Mouse (Mus musculus): ENCODE measurements at regions not wholly inside any gene's neighbourhood (a gene's known extent, or its start where the extent isn't known, plus 50 kb on each side); places are given as distances from the start of the nearest gene placed in this dataset.

DNA sequence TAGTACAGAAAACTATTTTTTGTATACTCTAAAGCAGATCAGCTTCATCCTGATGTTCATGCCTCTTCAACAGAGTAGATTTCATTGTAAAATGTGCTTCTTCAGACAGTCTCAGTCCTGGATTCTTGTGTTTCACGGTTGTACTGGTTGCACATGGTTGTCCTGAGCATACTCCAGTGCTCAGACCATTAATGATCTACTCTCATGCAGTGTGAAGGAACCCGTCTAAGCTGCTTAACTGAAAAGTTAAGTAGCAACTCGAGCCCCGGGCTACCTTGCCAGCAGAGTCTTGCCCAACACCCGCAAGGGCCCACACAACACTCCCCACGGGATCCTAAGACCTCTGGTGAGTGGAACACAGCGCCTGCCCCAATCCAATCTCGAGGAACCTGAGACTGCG lies 380.3 kb upstream of the Fbxo33 start:
- in situ Hi-C loops (cut with MboI, MseI): no loop called here

DNA sequence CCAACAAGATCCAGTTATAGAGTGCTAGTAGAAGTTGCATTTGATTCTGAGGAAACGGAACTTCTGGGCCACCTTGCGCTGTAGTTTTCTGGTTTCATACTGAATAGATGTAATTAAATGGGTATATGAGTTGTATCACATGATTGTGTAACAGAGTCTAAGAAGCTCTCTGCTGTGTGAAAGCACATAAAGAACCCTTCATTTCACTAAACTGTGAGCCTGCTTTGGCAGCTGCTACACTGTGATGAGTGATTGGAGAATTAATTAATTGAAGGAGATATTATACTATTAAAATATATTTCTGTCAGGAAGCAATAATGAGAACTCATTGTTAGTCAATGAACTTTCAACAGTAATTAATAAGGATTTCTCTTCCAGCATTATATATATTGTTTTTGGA lies 369.8 kb upstream of the Fbxo33 start:
- in situ Hi-C loops (cut with MboI, MseI): no loop called here

DNA sequence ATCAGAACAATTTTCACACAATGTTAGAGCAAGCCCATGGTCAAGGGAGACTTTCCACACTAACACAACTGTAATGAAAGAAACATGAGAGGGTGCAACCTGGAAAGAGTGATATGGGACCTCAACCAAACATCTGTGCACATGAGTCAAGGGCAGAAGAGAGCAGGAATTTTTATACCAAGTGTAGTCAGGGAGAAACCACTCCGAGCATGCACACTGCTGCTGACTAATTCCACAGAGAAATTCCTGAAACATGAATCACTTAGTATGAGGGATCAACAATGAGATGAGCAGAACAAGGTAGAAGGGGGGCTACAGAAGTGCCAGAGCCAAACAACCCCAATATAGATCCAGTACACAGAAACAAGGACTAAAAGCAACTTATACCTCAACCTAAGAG lies 363.1 kb upstream of the Fbxo33 start:
- in situ Hi-C loops (cut with MboI, MseI): no loop called here

DNA sequence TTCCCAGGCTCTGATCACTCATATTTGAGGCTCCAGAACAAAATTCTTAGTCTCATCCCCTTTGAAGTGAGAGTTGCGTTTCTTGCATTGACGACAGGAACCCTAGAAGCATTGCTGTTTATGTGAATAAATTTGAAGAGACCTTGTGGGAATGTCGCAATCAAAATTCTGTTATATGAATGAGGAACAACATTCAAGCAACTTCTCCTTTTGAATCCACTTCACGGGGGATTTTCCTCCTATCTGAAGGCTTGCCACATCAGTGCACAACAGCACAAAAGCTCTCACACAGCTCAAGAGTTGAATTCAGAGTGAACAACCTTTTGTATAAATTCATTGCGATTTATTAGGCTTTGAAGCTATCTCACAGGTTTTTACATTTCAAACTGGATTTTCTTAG lies 360.2 kb upstream of the Fbxo33 start:
- in situ Hi-C loops (cut with MboI, MseI): no loop called here

DNA sequence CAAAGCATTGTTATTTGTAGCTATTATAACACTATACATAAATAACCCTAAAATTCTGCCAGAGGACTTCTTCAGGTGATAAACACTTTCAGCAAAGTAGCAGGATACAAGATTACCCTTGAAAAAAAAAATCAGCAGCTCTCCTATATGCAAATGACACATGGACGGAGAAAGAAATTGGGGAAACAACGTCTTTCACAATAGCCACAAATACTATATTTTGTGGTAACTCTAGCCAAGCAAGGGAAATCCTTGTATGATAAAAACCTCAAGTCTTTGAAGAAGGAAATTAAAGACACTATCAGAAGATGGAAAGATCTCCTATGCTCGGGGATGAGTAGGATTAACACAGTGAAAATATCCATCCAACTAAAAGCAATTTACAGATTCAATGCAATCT lies 344.4 kb upstream of the Fbxo33 start:
- in situ Hi-C loops (cut with MboI, MseI): no loop called here

DNA sequence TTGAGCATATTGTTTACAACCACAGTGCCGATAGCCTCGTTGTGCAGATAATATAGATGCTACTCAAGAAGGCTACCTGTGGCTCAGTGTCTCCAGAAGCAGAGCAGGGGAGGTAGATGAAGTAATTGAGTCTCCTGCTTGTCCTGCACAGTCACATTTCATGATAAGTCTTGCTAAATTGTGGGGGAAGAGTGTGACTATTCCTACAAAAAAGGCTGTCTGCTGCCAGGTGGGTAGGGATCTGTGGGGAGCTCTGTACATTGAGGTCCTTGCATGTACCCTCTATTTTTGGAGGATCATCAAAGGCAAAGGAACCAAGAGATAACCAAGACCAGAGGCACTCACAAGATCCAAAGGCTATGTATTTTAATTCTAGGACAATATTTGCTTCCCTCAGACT lies 320.3 kb upstream of the Fbxo33 start:
- in situ Hi-C loops (cut with MboI, MseI): no loop called here

DNA sequence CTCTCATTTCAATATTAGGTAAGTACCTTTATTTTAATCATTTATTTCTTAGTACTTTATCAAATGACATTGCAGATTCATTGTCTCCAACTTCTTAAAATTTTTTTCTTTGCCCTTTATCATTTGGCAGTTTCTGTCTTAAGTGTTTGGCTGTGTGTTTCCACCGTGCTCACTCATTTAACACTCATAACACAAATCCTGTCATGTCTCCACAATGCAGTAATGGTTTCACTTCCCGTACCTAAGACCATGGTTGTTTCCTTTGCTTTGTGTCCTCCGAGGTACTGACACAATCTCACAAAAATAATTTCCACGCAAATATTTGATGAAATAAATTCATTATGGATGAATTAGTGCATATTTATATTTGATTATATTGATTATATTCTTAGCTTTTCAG lies 311.0 kb upstream of the Fbxo33 start:
- in situ Hi-C loops (cut with MboI, MseI): no loop called here

DNA sequence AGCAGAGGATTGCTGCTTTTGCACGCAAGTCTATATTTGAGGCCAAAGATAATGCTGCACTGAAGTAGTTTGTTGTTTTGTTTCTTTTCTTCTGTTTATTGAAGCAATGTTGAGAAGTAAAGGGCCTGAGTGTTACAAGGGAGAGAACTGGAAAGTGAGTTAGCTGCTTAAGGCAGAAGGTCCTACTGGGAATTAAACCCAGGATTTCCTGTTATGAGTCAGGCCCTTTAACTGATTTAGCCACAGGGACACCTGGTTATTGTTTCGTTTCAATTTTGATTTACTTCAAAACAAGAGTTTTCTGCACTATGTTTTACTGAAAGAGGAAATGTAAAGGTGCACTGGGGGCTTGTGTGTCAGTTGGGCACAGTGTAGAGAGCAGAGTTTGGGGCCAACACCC lies 303.8 kb upstream of the Fbxo33 start:
- in situ Hi-C loops (cut with MboI, MseI): no loop called here

DNA sequence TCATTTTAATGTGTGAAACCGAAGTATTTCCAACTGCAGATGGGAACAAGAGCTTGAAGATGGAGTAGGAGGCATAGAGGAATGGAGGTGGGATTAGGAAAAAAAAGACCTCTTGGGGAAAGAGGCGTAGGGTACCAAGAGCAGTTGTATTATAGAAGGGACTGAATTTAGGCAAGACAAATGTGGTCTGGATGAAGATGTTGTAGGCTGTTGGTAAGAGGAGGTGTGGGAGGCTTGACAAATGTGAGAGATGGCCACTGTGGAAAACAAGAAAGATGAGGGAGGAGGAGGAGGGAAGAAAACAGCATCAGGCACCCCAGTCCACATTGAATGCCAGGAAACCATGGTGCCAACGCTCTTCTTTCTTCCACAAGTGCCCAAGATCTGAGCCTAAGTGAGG lies 302.4 kb upstream of the Fbxo33 start:
- in situ Hi-C loops (cut with MboI, MseI): no loop called here

DNA sequence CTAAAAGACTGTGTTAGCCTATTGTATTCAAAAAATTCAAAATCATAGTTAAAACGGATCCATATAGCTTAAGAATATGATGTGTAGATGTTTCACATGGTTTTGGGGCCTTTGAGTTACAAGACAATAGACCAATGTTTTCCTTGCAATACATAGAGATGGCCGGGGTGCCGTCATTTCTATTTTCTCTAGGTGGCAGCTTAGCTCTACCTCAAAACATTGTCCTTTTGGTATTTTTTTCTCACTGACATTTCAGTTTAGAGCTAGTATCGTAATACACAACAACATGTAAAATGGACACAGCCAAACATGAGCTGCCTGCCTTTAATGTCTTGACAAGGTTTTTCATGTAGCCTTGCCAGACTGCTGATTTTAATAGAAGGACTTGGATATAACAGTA lies 290.3 kb upstream of the Fbxo33 start:
- in situ Hi-C loops (cut with MboI, MseI): no loop called here

DNA sequence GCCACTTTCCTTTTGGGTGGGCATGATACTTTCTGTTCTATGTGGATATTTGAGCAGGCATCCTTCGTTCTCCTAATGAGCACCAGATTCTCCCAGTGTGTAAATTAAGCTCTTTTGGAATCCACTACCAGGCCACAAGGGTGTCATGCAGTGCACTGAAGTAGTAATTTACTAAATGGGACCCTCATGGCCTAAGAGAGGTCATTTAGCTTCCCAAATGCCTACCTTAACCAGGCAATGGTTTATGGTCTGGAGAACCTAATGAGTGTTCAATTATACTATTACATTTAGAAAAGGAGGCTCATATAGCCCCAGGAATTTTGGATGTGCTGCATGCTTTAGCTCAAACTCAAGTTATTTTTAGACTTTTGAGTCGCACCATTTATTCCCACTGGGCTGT lies 289.6 kb upstream of the Fbxo33 start:
- in situ Hi-C loops (cut with MboI, MseI): no loop called here

DNA sequence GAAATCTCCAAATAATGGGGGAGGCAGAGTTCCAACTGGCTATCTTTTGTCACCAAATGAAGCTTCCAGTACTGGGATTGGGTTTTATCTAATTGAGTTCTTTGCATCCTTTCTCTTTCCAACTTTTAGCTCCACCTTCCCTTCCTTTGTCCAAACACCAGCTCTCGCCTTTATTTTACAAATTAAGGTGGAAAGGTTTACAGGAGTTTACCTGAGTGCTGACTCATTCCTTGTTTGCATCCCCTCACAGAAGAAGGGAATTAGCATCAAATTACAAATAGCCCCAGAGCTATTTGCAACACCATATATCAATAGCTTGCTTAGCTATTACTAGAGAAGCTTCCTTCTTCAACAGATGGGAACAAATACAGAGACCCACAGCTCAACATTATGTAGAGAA lies 287.9 kb upstream of the Fbxo33 start:
- in situ Hi-C loops (cut with MboI, MseI): no loop called here

DNA sequence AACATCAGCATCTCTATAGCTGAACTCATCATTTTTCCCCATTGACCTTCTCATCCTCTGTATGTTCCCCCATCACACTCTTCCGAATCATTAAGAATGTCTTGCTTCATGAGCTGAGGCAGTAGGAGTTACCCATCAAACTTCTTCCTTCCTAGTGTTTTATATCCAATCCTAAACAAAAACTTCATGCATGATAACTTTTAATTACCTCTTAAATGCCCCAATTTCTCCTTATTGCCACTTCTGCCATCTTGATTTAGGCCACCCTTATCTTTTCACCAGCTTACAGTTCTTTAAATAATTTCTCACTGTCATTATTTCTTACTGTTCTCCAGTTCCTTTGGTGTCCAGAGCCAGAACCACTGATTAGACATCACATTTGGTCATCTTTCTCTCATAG lies 277.9 kb upstream of the Fbxo33 start:
- in situ Hi-C loops (cut with MboI, MseI): no loop called here

DNA sequence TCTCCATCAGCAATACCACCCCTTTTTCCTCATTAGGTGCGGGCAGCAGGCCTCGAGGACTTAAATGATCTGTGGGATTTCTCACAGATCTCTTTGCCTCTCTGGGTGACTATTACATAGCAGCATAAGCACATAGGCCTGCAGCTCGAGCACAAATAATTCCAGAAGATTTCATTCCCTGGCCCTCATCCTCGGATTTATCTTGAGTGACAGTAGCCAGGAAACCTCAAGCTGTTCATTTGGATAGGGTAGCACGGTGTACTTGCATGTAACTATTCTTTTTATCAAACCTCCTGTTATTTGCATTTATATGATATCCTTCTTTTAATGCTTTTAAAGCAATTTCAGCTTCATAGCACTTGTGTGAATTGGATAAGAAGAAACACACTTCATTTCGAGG lies 268.5 kb upstream of the Fbxo33 start:
- in situ Hi-C loops (cut with MboI, MseI): no loop called here

DNA sequence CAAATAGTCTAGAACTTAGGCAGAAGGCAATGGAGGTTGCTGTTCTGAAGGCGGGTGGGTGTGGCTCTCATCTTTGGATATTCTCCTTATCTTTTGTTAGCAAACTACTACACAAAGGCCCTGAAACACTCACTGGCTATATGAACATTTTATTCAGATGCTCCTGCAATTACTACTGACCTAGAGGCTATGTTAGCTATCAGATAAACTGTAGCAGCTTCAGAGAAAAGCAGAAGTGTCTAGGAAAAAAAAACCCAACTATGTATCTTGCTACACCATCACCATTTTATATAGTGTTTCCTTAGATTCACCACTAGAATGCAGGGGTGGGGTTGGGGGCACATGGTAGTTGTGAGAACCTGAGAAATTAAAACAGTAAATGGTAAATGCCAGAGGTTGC lies 268.0 kb upstream of the Fbxo33 start:
- in situ Hi-C loops (cut with MboI, MseI): no loop called here

DNA sequence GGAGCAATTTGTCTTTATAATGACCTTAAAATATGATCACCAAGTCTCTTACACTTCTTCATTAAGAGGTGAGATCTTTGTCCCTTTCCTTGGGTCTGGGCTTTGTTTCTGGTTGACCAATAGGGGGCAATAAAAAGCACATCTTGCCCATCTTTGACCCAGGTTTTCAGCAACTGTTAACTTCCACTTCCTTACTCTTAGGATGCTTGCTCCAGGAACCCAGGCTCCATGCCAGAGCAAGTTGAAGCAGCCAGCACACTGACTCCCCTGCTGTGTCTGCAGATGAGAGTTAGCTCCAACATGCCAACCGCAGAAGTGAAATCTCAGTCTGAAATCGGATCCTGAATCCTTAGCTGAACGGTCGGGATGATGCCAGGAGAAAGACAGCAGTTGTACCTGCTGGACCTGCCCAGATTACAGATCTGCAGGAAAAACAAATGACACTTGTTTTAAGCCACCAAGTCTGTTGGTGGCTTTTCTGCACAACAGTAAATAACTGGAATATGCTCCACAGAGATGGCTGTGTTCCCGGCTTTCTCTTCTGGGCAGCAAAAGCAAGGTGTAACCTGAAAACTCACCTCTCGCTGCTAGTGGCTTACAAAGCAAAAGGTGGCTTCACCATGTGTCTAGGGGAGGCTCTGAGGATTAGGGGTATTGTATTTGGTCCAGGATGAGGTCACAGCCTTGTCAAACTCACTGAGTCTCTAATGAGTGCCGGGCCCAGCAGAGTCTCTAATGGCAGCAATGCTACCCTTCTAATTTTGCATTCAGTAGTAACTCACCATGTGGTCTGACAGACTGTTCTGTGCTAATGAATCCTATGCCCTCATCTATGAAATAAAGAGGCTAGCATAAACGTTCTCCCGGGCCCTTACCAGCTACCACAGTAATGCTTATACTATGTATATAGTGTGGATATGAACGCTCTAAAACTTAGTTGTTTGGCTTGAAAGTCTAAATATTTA lies 241.8 kb upstream of the Fbxo33 start:
- in situ Hi-C loops (cut with MboI, MseI): no loop called here

DNA sequence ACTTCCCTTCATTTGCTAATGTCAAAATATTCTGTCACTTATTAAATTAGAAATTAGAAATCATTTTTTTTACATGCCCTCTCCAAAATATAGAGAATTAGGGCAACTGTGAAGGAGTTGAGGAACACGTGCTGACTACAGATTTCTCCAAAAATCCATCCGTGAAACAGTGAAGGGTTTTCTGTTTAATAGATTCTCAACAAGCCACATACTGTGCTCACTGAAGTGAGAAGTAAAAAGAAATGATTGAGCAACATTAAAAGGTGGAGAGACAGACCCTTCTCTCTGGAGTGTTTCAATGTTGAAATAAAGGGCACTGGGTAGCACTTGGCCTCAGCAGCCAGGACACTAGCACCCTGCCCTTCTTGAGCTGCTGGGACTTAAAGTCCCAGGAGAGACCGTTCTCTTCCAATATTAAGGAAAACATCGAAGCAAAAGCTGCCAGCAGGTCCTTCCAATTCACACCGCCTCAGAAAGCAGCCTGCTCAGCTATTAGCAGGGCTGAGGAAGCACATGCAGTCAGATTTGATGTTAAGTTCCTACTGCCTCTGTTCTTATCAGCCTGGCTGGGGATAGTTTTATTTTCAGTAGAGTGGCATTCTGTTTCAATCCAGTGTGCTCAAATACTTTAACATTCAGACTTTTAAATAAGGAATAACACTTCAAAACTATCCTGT lies 236.8 kb upstream of the Fbxo33 start:
- in situ Hi-C loops (cut with MboI, MseI): no loop called here

DNA sequence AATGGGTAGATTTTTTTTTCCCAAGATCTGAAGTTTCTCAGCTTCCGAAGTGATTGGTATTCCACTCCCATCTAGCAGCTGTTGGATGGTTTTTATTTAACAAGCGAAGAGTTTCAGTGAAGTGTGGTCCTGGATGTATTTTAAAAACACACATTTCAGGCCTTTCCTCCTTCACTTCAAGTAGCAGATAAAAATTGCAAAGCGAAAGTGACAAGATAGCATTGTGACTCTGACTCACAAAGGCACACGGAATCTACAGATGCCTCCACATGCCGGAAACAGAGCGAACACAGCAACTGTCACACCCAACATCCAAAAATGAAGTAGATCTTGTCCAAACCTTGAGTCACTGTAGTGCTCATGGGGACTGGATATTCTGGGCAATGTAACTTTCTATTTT lies 195.5 kb upstream of the Fbxo33 start:
- in situ Hi-C loops (cut with MboI, MseI): no loop called here

DNA sequence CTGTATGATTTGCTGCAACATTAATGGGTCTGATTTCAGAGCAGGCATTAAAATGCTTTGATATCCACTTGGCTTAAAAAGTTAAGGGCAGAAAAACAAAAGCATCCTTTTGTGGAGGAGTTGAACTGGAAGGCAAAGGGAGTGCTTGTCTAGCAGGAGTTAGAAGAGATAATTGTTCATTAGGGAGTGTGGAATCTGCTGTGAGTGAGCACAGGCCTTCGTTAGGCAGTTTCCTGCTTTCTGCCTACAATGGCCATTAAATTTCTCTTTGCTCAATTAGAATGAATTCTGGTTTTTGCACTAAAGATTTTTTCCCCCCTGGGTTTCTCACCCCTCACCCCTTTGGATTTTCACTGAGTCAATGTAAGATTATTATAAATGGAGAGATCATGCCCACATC lies 192.0 kb upstream of the Fbxo33 start:
- in situ Hi-C loops (cut with MboI, MseI): no loop called here

DNA sequence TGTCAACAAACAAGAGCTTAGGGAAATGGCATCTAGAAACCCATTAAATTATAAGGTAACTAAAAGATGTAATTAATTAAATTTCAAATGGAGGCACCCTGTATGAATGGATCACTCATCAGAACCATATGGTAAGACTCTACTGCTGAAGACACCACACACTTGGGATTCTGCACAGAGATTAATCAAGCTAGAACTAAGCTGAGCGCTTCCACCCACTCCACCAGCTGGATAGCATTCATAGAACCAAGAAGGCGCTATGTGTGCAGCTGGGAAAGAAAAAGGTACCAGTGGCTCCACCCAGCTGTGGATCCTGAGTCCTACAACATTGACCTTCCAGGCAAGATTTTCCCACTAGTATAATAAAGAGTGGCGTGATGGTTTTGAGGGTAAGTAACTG lies 171.6 kb upstream of the Fbxo33 start:
- in situ Hi-C loops (cut with MboI, MseI): no loop called here

DNA sequence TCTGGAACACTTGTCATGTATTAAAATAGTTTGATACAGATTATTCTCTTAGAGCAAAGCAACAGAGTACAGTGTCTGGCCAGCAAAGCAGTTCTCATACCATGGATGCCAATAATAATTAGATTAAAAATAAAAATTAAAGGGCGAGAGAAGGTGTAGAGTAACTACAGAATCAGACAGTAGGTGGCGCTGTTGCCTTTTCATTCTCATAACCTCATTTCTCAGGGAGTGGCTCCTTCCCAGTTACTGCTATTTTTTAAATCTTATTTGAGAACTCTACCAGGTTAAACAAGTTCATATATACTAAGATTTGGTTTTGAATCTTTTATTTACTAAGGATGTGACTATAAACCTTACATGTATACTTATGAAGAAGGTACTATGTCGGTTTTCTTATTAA lies 163.3 kb upstream of the Fbxo33 start:
- in situ Hi-C loops (cut with MboI, MseI): no loop called here

DNA sequence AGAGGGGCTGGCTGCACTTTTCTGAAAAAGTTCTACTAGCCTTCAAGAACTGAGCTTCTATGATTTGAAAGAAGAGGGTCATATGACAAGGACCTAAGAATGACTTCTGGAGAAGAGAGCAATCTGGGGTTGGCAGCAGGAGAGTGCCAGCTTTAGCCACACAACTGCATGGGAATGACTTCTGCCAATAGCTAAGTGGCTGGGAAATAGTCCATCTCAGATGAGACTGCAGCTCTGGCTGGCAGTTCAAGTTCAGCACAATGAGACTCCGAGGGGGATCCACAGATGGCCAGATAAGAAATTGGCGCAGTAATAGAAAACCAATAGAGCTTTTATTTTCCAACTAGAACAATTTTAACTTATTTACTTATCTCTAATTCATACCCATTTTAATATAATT lies 122.1 kb upstream of the Fbxo33 start:
- in situ Hi-C loops (cut with MboI, MseI): no loop called here

DNA sequence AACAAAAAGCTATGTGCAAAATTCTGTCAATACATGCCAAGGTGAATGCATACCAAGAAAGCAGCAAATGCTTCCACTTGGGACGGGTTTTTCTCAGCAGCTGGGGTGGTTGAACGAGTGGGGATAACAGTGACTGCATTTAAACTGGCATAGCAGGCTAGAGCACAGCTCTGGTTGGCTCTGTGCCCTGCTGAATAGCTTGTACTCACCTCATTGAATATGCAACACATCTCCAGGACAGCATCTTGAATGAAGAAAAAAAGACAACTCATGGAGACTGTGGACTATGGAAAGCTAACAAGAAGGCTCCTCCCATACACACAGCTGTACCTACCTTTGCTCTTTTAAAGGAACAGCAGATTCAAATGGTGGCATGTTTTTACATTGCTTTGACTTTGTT lies 111.2 kb upstream of the Fbxo33 start:
- in situ Hi-C loops (cut with MboI, MseI): no loop called here

Data from regulatory T cell (primary cell).